Mouse (Mus musculus) B cell, adult 67 days (primary cell): ENCODE measurements around the gene Fscn3. TPM values are rescaled to one million over a fixed set of nuclear protein-coding genes. Genes with fewer than 3 reads are reported as not detected.

Experiments
- total RNA-seq, 2 experiments: library from RNA; stranded (reverse); gene quantifications; 4 replicates each; pipeline ENCODE4 v1.2.4; 2023

Gene Fscn3
- total RNA-seq: 1 to 10 TPM in 1 of 2 experiments, under 1 TPM in 1; 0.30 to 1.2 TPM

GRCm38 (mm10) chr6:28427096-28427839 is at the start of gene Fscn3:
Gene Fscn3 (plus strand): TSS chr6:28427789.

GRCm38 (mm10) chr6:28397681-28398203 is 29.8 kb upstream of the Fscn3 start, which contains the start of gene Zfp800:
Gene Zfp800 (minus strand): TSS chr6:28398005.

GRCm38 (mm10) chr6:28423313-28423712 is 4.3 kb upstream of the Fscn3 start, which contains the start of gene Arf5:
Gene Arf5 (plus strand): TSS chr6:28423560.

GRCm38 (mm10) chr6:28428290-28428689 is 701 bp downstream of the Fscn3 start, which contains the start of gene Gcc1:
Gene Gcc1 (minus strand): TSS chr6:28428390.

GRCm38 (mm10) chr6:28449253-28449652 is 21.7 kb downstream of the Fscn3 start, which contains the start of gene Pax4:
Gene Pax4 (minus strand): TSS chr6:28449353.

GRCm38 (mm10) chr6:28474839-28475238 is 47.2 kb downstream of the Fscn3 start, which contains the start of gene Snd1:
Gene Snd1 (plus strand): TSS chr6:28475139.

Other genes with a start within 250 kb of the Fscn3 start
- gene Zfp800, start 29.8 kb upstream of the Fscn3 start, total RNA-seq: 10 to 100 TPM; 51.3 to 69.1 TPM
- 100 to 1,000 TPM in 1 of 2 experiments, 10 to 100 TPM in 1; 99.3 to 118 TPM for gene Arf5, start 4.2 kb upstream of the Fscn3 start, total RNA-seq
- gene Gcc1, start 601 bp downstream of the Fscn3 start, total RNA-seq: 10 to 100 TPM; 21.0 to 24.4 TPM
- gene Pax4, start 21.6 kb downstream of the Fscn3 start, total RNA-seq: not detected
- gene Snd1, start 47.4 kb downstream of the Fscn3 start, total RNA-seq: 10 to 100 TPM; 96.7 to 97.0 TPM